Mouse (Mus musculus) heart, adult 10 weeks (tissue): ENCODE measurements around the gene Pgm3. TPM values are rescaled to one million over a fixed set of nuclear protein-coding genes. Genes with fewer than 3 reads are reported as not detected.

Experiments used
- polyA plus RNA-seq: library from polyadenylated mRNA; stranded (reverse); fragments of 350-450 nt; fragmentation: Illumina TruSeq; extraction: RNeasy Lipid Tissue Mini Kit (QIAGEN cat#74804); gene quantifications from one replicate; pipeline ENCODE4 v1.2.3, GENCODE M21; 2014; ENCODE audit warnings: low read depth, low replicate concordance

Pgm3 gene
- polyA plus RNA-seq, result 4.8 TPM

GRCm38 (mm10) chr9:86571540-86572135, at the start of gene Pgm3, which contains the start of gene Rwdd2a:
Gene Pgm3 (minus strand): TSS chr9:86571842.
Gene Rwdd2a (plus strand): TSS chr9:86571991.

Other genes starting within 250 kb of the Pgm3 start
- 1.3 TPM for gene Ube2cbp, start 106.9 kb downstream of the Pgm3 start, polyA plus RNA-seq
- 15.9 TPM for gene Dop1a, start 104.7 kb downstream of the Pgm3 start, polyA plus RNA-seq
- gene Rwdd2a, start 149 bp upstream of the Pgm3 start, polyA plus RNA-seq, result 1.4 TPM
- gene Me1, start 124.1 kb upstream of the Pgm3 start, polyA plus RNA-seq, result 120 TPM
- 0.45 TPM for gene Prss35, start 171.8 kb upstream of the Pgm3 start, polyA plus RNA-seq